Comparison of ENCODE assay signal across 8 mouse cellular contexts in genomic region chr17:29551019-29551418, GRCm38 (mm10). TPM values are rescaled to one million over a fixed set of nuclear protein-coding genes. Genes with fewer than 3 reads are reported as not detected.
DNase-seq lines count a peak whose midpoint lies in the region; ATAC-seq lines count a peak whose summit lies in the region.

No protein-coding gene starts in this region.

- intact Hi-C loops in left cerebral cortex, postnatal 14 days (cut with DNase I), result no loop called here

- 0 out of 2 replicates have a peak overlapping the region, but pooled peaks have one; percentile 95 for H3K9ac ChIP-seq in kidney, embryonic 15.5 days
- H3K9ac ChIP-seq in embryonic facial prominence, embryonic 13.5 days, result no peak overlapping the region
- H3K9ac ChIP-seq in limb, embryonic 12.5 days (replicated peaks), result no peak overlapping the region

- WGBS in kidney, embryonic 15.5 days, result 36% methylated on average over 6 of the region's 6 CpGs
- WGBS in embryonic facial prominence, embryonic 13.5 days, result 59% methylated on average over 6 of the region's 6 CpGs
- WGBS in limb, embryonic 12.5 days, result 62% methylated on average over 6 of the region's 6 CpGs

- 0 out of 2 replicates have a peak overlapping the region, but pooled peaks have one; percentile 77 for H3K27ac ChIP-seq in kidney, embryonic 15.5 days
- no peak overlapping the region for H3K27ac ChIP-seq in embryonic facial prominence, embryonic 13.5 days
- no peak overlapping the region for H3K27ac ChIP-seq in limb, embryonic 12.5 days

- H3K9me3 ChIP-seq in kidney, embryonic 15.5 days (replicated peaks), result no peaks in the 10 kb centered on the region
- H3K9me3 ChIP-seq in embryonic facial prominence, embryonic 13.5 days, result no peaks in the 10 kb centered on the region
- H3K9me3 ChIP-seq in limb, embryonic 12.5 days, result no peaks in the 10 kb centered on the region

- H3K4me3 ChIP-seq in kidney, embryonic 15.5 days (replicated peaks), result peak overlapping the region; percentile 92
- peak overlapping the region; percentile 97; the same call in 1 of the 2 replicates for H3K4me3 ChIP-seq in embryonic facial prominence, embryonic 13.5 days
- H3K4me3 ChIP-seq in limb, embryonic 12.5 days (replicated peaks), result peak overlapping the region; percentile 95

- DNase-seq in kidney, postnatal 36 days, result no peak
- DNase-seq in splenic B cell, adult 2 months (ENCODE audit: low read depth, low spot score), result peak; percentile 21
- DNase-seq in left cerebral cortex, postnatal 14 days (ENCODE audit: low spot score in 2 of 2), result no peak
- no peak for DNase-seq in cerebellum, adult 8-10 months
- DNase-seq in layer of hippocampus, adult 9-11 months, result no peak

- peak overlapping the region; percentile 77 for H3K4me2 ChIP-seq in kidney, embryonic 15.5 days
- peak overlapping the region; percentile 98 for H3K4me2 ChIP-seq in embryonic facial prominence, embryonic 13.5 days
- peak overlapping the region; percentile 96 for H3K4me2 ChIP-seq in limb, embryonic 12.5 days

- no peak for ATAC-seq in kidney, embryonic 15.5 days (replicated peaks; ENCODE audit: low FRiP score)
- no peak for ATAC-seq in embryonic facial prominence, embryonic 13.5 days (ENCODE audit: insufficient number of reproducible peaks, insufficient read depth, low FRiP score, low TSS enrichment, low read depth)
- no peak for ATAC-seq in limb, embryonic 12.5 days (ENCODE audit: insufficient number of reproducible peaks, insufficient read depth, low FRiP score, low TSS enrichment, low read depth)

- peaks cover 27% of the 10 kb centered on the region for H3K4me1 ChIP-seq in kidney, embryonic 15.5 days
- peaks cover 19% of the 10 kb centered on the region for H3K4me1 ChIP-seq in embryonic facial prominence, embryonic 13.5 days
- peaks cover 17% of the 10 kb centered on the region for H3K4me1 ChIP-seq in limb, embryonic 12.5 days (replicated peaks)

- H3K27me3 ChIP-seq in kidney, embryonic 15.5 days, result no peaks in the 10 kb centered on the region
- no peaks in the 10 kb centered on the region for H3K27me3 ChIP-seq in embryonic facial prominence, embryonic 13.5 days
- H3K27me3 ChIP-seq in limb, embryonic 12.5 days, result no peaks in the 10 kb centered on the region
- H3K27me3 ChIP-seq in splenic B cell, adult 2 months (ENCODE audit: control insufficient read depth, insufficient read depth, low read length, poor library complexity, severe bottlenecking), result no peaks in the 10 kb centered on the region

- no peaks in the 10 kb centered on the region for H3K36me3 ChIP-seq in kidney, embryonic 15.5 days
- 0 out of 2 replicates have a peak, but pooled peaks cover 11% of the 10 kb centered on the region for H3K36me3 ChIP-seq in embryonic facial prominence, embryonic 13.5 days
- H3K36me3 ChIP-seq in limb, embryonic 12.5 days, result no peaks in the 10 kb centered on the region
- no peaks in the 10 kb centered on the region for H3K36me3 ChIP-seq in splenic B cell, adult 2 months (ENCODE audit: control insufficient read depth, insufficient read depth, low read length, poor library complexity, severe bottlenecking)

RNA-seq across cellular contexts. Expression of gene Tmem217, which starts 1.2 kb away (rescaled TPM):
- 0.80 and 1.2 TPM in 2 replicates for polyA plus RNA-seq in kidney, embryonic 15.5 days (2015; fragmentation: Nextera tagmentation; extraction: Ambion mirVana)
- polyA plus RNA-seq in embryonic facial prominence, embryonic 13.5 days (2015; fragmentation: Nextera tagmentation; extraction: Ambion mirVana), result 1.8 and 2.3 TPM in 2 replicates
- polyA plus RNA-seq in limb, embryonic 12.5 days (2016; fragmentation: Nextera tagmentation; extraction: Ambion mirVana), result 1.8 and 2.4 TPM in 2 replicates
- total RNA-seq in left cerebral cortex, postnatal 14 days (2021), result under 1 TPM in 1 of 2 experiments, not detected in 1; 0.68 TPM

RNA-seq across cellular contexts. Expression of gene Tbc1d22b, which starts 1.4 kb away (rescaled TPM):
- 16.7 and 19.3 TPM in 2 replicates for polyA plus RNA-seq in kidney, embryonic 15.5 days (2015; fragmentation: Nextera tagmentation; extraction: Ambion mirVana)
- polyA plus RNA-seq in embryonic facial prominence, embryonic 13.5 days (2015; fragmentation: Nextera tagmentation; extraction: Ambion mirVana), result 14.8 and 16.4 TPM in 2 replicates
- polyA plus RNA-seq in limb, embryonic 12.5 days (2016; fragmentation: Nextera tagmentation; extraction: Ambion mirVana), result 16.3 and 22.5 TPM in 2 replicates
- total RNA-seq in left cerebral cortex, postnatal 14 days (2021), result 10 to 100 TPM; 44.1 to 47.0 TPM

RNA-seq across cellular contexts. Expression of gene Gm17657, which starts 1.6 kb away (rescaled TPM):
- polyA plus RNA-seq in kidney, embryonic 15.5 days (2015; fragmentation: Nextera tagmentation; extraction: Ambion mirVana), result not detected in 2 replicates
- polyA plus RNA-seq in embryonic facial prominence, embryonic 13.5 days (2015; fragmentation: Nextera tagmentation; extraction: Ambion mirVana), result not detected in 2 replicates
- polyA plus RNA-seq in limb, embryonic 12.5 days (2016; fragmentation: Nextera tagmentation; extraction: Ambion mirVana), result not detected in 2 replicates
- total RNA-seq in left cerebral cortex, postnatal 14 days (2021), result not detected
